Mouse (Mus musculus) cortical plate, adult 2 months (tissue): ENCODE data around the gene Kl.

Source experiments
- CTCF ChIP-seq: fragments of 200-500 bp; IDR thresholded peaks from 2 replicates; pipeline ENCODE4 v1.5.1; 2011; ENCODE audit warnings: mild to moderate bottlenecking, control low read depth, low read length; ENCODE audit not compliant: insufficient read depth; ENCODE audit errors: extremely low read depth
- POLR2A ChIP-seq: fragments of 200-500 bp; IDR thresholded peaks from 2 replicates; pipeline ENCODE4 v1.6.1; 2011; ENCODE audit warnings: mild to moderate bottlenecking, low read length, control low read depth; ENCODE audit not compliant: insufficient read depth; ENCODE audit errors: extremely low read depth

- TF ChIP-seq POLR2A (no peak), CTCF (no peak)
Measured at GRCm38 (mm10) chr5:151020831-151021230, 68.4 kb downstream of the Kl start.
